Mouse (Mus musculus): ENCODE results near the gene Dppa3.

GRCm38 (mm10) chr6:122592905-122593304 is 33.3 kb upstream of the Dppa3 start:
- TF ChIP-seq CTCF (IDR thresholded peaks at IDR 0.05; ENCODE audit: low read depth, low read length): peak; percentile 26; the same call in 1 of the 2 replicates
- TF ChIP-seq POLR2A (IDR thresholded peaks at IDR 0.05; ENCODE audit: borderline replicate concordance, low read depth, low read length): no peak

Measured in bone marrow macrophage, adult 2 months (primary cell).